Mouse (Mus musculus) layer of hippocampus, adult 8-10 months (tissue): ENCODE measurements around the gene Msmb. TPM values are rescaled to one million over a fixed set of nuclear protein-coding genes. Genes with fewer than 3 reads are reported as not detected.

Experiments
- DNase-seq, 2 experiments: peaks; one replicate each; pipeline ENCODE4 v3.0.0; 2022; ENCODE audit warnings: low spot score in 2 of 2
- total RNA-seq, 4 experiments: library from RNA; stranded (reverse); gene quantifications; 2 replicates each; pipeline ENCODE4 v1.2.4; 2022

Msmb gene
- total RNA-seq, 4 experiments from 2014 or later = not detected

DNA sequence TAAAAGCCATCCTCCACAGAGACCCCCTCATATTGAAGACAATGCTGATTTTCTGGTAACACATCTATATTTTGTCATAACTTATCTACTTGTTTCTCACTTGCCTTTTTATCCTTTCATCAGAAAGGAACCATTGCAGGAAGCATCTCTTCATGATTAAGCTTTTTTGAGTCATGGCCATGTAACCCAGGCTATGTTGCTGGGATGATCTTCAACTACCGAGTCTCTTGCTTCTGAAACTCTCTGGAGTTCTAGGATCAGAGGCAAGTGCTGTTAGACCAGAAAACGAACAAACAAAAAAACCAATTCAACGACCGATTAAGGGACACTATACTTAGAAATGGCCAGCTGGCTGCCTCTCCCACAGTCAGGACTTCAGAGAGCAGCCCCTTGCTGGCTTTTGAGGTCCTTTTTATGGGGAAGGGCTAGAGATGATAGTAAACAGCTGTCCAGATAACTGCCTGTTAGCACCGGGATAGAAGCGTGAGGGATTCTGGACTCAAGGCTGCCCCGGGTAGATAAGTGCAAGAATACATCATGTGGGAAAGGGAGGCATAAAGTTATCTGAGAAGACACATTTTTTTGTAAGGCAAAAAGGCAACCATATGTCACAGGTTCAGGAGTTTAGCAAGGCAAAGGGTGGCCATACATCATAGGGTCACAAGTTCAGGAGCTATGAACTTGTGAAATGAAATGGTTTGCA lies 4.1 kb downstream of the Msmb start:
- DNase-seq = no peak

DNA sequence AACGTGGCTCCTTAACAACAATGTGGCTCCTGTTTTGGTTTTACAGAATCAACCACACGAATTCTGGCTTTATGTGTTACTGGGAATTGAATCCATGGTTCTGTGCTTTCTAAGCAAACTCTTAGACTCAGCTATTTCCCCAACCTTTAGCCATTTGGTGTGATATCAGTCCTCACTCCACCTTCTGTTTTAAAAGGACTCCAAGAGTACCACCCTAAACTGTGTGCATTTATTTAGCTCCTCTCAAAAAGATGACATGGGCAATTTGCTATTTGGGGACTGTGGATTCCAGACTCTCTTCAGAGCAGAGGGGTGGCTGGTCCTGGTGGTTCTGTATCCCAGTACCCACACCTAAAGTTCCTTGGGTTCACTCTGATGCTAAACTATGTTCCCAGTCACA lies 4.8 kb downstream of the Msmb start:
- DNase-seq = no peak

DNA sequence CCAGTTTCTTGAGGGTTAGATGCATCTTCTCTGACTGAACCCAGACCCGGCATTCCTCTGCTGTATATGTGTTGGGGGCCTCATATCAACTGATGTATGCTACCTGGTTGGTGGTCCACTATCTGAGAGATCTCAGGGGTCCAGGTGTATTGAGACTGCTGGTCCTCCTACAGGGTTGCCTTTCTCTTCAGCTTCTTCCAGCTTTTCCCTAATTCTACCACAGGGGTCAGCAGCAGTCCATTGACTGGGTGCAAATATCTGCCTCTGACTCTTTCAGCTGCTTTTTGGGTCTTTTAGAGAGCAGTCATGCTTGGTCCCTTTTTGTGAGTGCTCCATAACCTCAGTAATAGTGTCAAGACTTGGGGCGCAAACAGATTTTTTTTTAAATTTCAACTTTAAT lies 9.0 kb downstream of the Msmb start:
- DNase-seq = no peak

DNA sequence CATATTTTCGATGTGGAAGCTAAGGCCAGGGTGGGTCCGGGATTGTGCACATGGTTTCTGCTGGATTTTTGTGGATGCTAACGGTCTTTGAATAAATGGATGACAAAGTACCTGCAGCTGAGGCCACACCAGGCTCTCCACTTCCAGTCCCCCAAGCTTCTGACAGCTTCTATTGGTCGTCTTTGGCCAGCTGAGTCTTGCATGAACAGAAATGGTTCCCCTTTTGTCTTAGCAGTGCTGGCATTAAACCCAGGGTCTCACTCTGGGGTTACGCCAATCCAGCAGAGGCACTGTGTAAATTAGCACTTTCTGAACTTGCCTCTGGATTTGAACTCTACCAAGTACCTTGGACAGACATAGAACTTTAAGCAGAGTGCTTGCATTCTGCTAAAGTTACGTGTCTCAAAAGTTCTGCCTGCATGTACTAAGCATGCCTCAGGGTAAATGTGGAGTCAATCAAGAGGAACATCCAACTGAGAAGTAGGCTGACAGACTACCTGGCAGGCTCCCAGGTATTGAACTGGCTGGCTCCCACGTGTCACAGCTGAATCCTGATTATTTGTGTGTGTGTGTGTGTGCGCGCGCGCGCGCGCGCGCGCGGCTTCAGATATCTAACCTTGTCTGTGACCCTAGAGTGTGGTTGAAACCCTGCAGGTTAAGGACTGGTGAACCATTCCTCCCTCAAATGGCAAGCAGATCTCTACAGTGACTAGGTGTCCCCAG lies 10.6 kb downstream of the Msmb start:
- no peak for DNase-seq

DNA sequence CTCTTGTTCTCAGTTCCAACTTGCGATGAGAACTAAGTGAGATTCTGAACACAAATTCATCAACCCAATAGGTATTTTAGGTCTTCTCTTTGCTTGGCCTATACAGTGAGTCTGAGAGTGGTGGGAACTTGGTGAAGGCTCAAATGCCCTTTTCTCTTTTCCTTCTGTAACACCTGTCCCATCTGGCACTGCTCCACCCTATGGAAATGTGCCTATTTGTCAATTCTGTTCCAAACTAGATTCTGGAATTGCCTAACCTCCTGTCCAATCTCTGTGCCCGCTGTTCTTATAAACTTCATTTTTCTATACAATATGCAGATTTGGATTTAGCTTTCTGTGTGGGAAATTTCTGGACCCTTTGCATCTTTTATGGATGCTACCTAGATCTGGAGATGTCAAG lies 11.3 kb downstream of the Msmb start:
- DNase-seq = no peak

DNA sequence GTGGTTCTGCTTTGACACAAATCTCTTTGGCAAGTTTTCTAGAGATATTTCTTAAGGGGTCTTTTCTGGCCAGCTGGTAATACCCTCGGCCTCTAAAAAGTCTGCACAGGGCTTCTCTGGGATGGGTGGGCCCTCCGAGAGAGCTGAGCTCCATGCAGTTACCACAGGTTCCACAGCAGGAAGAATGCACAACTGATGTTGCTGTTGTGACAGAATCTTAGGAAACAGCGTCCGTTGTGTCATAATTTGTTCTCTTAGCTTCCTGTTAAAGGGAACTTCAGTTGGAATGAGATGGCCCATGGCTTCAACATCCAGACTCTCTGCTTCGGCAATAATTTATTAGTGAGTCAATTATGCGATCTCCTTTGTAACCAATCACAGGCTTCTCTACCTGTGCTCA lies 12.9 kb downstream of the Msmb start:
- no peak for DNase-seq

DNA sequence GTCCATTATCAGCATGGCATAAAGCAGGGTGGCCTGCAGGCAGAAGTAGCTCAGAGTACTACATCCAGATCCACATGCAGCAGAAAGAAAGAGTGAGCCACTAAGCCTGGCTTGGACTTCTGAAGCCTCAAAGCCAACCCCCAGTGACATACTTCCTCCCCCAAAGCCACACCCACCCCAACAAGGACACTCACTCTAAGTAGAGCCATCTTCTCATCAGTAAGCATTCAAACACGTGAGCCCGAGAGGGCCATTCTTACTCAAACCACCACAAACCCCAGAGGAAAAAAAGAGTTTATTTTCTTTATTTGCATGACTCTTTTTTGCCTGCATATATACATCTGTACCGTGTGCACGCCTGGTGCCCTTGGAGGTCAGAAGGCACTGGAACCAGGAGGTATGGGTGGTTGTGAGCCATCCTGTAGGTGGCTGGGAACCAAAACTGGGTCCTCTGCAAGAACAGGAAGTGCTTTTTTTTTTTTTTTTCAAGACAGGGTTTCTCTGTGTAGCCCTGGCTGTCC lies 17.4 kb downstream of the Msmb start:
- DNase-seq = no peak

DNA sequence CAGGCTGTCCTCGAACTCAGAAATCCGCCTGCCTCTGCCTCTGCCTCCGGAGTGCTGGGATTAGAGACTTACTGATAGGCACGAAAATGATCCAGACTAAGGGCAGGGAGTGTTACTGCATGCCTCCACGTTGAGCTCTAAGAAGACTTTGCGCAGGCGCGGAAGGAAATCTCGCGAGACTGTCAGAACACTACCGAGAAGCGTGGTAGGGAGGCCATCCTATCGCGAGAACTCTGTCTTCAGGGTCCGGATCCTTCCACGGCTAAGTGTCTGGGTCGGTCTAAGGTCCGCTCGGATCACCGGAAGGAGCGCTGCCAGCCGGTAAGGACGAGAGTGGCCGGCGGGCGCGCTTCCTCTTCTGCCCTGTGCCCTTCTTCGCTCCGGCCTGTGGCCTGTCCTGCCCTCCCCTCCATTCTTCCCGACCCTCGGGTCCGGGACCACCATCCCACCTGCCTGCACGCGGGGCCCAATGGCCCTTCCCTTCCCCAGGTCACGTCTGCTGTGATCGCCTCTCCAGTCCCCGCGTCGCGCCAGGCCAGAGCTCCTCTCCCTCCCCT lies 17.9 kb downstream of the Msmb start, which contains the start of gene Ncoa4:
Gene Ncoa4, plus strand, starts transcription at position 176 of the 557 bp plus-strand sequence.
- peak; percentile 98 to 99 for DNase-seq

DNA sequence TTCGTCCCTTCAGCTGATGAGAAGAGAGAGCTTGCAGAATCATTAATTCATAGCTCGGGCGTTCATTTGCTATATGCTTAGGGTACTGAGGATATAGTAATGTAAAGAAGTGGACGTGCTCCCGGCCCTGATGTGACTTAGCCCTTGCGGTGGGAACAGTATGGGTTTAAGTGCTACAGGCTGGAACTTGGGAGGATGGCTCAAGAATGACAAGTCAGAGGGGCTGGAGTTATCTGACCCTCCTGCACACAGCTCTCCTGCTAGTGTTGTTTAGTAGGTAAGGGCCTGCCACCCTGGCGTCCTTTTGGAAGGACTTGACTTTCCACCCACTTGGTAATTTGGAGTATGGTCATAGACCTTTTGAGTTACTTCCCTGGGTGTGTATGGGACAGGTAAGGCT lies 18.7 kb downstream of the Msmb start:
- no peak for DNase-seq

DNA sequence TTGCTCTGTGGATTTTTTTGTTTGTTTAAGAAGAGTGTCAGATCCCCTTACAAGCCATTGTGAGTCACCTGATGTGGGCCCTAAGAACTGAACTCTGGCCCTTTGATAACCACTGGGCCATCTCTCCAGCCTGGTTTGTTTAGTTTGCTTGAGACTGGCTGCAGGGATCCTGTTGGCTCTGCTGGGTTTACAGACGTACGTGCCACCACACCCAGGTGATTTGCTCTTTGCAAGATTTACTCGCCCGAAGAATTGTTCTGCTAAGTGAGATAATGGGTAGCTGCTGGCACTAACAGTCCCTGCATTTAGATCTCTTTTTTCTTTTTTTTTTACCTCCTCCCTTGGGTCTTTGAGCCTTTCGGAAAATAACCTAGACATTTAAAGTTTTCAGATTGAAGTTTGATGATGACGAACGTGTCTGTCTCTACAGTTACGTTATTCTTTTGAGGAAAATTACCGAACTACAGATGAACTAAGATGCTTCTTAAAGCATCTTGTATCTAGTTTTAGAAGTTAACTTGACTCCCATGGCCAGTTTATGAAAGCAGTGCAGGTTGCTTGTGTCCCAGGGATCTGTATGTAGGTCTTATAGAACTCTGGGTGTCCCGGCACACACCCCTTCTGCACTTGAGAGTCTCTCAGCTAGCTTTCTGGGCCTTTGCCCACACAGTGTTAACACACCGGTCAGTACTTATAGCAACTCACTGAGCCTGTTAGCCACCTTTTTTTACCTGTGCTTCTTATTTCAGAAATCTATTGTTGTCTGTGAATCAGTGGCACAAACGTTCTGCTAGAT lies 19.5 kb downstream of the Msmb start:
- DNase-seq = no peak

DNA sequence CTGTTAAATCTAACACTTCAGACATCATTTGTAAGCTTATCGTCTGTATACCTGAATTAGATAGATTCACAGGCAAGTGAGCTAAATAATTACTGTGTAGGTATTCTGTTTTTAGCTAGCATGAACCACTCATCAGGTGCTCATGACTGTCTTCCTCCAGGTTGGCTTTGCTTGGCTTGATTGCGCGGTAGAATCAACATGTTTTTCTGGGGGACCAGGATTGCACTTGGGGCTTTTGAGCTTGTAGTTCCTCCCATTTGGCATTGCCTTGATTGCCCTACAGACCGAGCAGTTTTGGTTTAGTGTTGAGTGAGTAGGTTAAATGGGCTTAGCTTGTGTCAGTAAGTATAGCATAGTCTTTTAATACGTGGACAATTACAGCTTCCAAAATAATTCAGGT lies 20.4 kb downstream of the Msmb start:
- no peak for DNase-seq

DNA sequence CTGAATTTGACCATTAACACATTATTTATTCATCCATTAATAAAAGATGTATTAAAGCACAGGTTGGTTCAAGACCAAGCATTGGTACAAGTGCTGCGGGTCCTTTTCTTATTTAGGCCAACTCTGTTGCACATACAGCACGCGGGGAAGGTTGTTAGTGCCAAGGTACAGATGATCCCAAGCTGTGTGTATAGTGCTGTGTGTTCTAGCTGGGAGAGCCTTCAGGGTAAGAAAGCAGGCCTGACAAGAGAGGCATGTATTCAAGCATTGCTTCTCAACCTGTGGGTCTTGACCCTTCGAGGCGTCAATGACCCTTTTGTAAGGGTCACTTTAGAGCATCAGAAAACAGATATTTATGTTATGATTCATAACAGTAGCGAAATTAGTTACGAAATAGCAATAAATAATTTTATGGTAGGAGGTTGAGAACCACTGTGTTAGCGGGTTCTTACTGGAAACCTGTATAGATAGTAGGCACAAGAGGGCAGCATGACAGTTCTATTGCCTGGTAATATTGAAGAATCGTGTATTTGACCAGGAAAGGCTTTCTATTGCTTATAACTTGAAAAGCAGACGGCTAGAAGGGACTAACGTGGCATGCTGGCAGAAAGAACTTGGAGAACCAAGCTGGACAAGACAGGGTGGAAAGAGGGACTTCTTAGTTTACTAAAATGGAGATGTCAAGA lies 21.5 kb downstream of the Msmb start:
- no peak for DNase-seq

DNA sequence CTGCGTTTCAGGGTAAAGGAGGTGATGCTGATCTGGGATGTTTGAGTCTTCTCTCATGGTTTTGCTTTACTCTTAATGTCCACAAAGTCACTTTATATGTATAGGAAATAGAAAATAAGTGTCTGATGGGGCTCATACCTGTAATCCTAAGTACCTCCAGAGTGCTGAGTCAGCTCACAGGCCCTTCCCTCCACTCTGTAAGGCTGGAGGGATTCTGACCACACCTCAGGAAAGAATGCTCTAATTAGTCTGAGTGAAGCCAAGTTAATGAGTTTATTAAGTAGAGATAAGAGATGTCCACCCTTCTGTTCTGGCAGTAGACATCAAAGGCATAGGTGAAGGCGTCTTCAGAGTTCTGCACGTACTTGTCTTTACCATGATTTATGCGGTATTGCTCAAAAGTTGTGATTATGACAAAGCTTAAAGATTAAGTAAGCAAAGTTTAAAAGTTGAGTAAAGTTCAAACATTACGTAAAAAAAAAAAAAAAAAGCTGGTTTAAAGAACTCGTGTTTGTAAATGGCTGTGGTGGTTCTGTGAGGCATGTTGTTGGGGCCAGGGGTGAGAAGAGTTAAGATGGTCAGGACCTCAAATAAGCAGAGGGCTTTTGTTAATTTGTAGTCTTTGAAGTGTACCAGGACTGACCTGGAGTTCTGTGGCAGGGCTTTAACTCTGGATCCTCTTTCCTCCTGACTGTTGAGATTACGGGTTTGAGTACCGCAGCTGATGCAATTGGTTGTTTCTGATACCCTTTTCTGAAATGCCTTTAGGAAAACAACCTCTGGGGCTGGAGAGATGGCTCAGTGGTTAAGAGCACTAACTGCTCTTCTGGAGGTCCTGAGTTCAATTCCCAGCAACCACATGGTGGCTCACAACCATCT lies 22.6 kb downstream of the Msmb start:
- DNase-seq = no peak

DNA sequence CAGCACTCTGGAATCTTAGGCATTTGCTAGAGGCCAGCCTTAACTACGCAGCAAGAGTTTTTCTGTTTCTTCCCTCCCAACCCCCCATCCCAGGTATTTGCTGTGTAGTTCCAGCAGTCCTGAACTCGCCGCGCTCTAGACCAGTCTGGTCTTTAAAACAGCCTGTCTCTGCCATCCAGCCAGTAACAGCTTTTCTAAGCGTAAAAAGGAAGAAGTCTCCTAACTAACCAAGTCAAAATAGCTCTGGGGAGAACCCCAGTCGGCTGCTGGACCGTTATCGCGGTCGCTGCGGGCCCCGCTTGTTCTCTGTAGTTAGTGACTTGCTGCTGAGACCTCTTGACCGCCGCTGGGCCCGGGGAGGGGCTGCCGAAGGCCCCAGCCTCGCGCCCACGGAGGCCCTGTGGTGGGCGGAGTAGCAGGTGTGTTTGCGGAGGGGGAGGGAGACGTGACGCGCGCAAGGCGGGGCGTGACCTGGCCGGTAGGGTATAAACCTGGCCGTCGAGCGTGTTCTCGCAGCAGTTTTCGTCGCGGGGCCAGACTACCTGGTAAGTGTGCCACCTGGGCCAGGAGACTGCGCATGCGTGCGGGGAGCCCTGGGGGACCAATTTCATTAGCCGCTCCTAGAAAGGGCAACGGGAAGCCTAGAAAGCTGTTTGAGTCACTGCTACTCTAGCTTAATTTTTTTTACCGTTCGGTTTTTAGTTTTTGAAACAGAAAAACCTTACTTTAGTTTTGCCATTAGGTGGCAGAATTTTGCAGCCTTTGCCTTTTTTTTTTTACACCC lies 23.6 kb downstream of the Msmb start:
- peak; percentile 19 to 23 for DNase-seq

DNA sequence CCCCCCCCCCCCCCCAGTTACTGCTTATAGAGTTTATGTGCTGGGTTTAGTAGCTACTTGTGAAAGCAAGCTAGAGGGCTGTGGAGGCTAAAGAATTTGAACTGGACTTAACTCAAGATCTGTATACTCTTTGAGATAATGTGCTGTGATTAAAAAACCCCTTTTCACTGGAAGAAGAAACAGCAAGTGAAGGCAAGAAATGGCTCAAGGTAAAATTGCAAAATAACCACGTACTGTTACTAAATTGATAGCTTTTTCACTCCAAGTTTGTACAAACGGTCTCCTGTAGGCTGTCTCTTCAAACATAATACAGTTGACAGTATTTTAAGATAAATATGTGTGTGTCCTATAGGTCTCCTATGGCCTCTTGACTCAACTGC lies 24.2 kb downstream of the Msmb start:
- no peak for DNase-seq

DNA sequence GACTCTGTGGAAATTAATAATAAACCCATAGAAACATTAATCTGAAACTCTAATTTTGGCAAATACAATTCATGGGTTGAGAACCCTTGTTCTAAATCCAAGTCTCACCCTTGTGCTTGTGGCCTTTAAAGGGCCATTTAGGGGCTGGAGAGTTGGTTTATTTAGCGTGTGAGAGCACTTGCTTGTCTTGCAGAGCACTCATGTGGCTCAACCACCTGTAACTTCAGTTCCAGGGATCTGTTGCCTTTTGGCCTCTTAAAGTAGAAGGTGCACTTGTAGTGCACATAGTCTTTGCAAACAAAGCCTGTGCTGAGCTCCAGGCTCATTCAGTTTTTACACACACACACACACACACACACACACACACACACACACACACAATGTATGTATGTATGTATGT lies 25.0 kb downstream of the Msmb start:
- DNase-seq = no peak

DNA sequence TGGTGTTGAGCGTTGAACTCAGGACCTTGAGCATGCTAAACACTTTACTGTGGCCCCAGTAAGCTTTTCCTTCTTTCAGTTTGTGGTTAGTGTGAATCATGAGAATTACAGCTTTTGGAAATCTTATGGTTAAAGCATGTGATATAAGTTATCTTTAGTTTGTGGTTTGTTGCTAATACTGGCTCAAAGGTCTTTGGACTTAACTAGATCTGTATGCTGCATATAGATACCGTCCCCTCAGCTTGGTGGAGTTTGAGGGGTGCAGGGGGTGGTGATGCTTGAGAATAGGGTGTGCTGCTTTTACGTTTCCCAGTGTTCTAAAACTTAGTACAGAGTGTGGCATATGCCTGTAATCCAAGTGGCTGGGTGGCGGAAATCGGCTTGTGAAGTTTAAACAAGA lies 25.5 kb downstream of the Msmb start:
- DNase-seq = no peak

DNA sequence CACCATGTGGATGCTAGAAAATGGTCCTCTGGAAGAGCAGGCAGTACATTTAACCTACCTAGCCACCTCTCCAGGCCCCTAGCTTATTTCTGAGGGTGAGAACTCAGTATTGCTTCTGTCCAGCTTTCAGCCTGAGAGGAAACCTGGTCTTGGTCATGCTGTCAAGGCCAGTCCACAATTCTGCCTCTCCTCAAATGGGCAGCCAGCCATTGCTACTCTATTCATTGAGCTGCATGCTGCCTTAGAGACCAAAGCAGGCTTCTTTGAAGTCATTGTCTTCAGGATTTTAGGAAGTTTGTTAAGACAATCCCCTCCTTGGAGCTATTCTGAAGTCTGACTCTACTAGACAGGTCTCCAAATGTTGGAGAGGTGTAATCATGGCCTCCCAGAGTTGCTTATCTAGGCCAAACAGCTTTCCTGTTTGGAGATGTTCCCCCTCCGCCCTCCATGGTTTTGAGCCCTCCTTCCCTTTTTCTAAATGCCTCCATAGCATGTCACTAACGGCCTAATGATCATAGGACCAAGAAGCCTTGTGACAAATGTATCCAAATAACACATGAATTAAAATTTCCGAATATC lies 26.9 kb downstream of the Msmb start:
- DNase-seq = no peak

DNA sequence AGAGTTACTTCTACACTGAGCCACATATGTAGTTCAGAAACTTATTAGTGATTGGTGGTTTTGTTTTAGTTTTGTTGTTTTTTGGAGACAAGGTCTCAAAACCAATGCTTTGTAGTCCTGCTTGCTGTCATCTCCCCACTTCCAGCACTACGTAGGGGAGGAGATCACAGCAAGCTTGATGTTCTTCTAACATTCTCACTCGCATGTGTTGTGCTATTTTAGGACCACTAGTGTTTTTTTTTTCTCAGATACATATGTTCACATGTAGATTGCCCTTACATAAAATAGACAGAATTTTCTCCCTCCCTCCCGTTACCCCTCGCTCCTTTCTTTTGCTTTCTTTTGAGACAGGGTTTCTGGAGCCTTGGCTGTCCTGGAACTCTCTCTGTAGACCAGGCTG lies 28.3 kb downstream of the Msmb start:
- DNase-seq = no peak
